Mouse (Mus musculus): Measurements from ENCODE around the gene Bicdl2. TPM values are rescaled to one million over a fixed set of nuclear protein-coding genes. Genes with fewer than 3 reads are reported as not detected.
A peak's percentile ranks its signal among the peaks of the same experiment; 100 is the strongest.

Gene Bicdl2
- polyA plus RNA-seq, 1 experiment from 2014 or later = 4.2 TPM

- no peaks in the 10 kb centered on the region for H3K36me3 ChIP-seq
- no peaks in the 10 kb centered on the region for H3K4me1 ChIP-seq (replicated peaks)
- no peak overlapping the region for H3K27ac ChIP-seq
- WGBS = 69% methylated on average over 2 of the region's 2 CpGs
- ATAC-seq = no peak
- no peak overlapping the region for H3K4me2 ChIP-seq (replicated peaks)
- H3K9ac ChIP-seq = no peak overlapping the region
- H3K9me3 ChIP-seq = no peaks in the 10 kb centered on the region
- peaks cover 3% of the 10 kb centered on the region; the same call in 1 of the 2 replicates for H3K27me3 ChIP-seq (replicated peaks)
- no peak overlapping the region for H3K4me3 ChIP-seq (replicated peaks)
Measured at GRCm38 (mm10) chr17:23654410-23654809, 5.9 kb upstream of the Bicdl2 start.

GRCm38 (mm10) chr17:23658450-23658849 lies 1.9 kb upstream of the Bicdl2 start:
- Histone ChIP-seq H3K9ac (no peak overlapping the region), H3K4me1 (replicated peaks) (no peaks in the 10 kb centered on the region), H3K36me3 (no peaks in the 10 kb centered on the region), H3K4me3 (replicated peaks) (no peak overlapping the region), H3K27ac (no peak overlapping the region), H3K4me2 (replicated peaks) (no peak overlapping the region), H3K9me3 (no peaks in the 10 kb centered on the region), H3K27me3 (replicated peaks) (peaks cover 22% of the 10 kb centered on the region)
- WGBS = 77% methylated on average over 3 of the region's 3 CpGs
- ATAC-seq = no peak

GRCm38 (mm10) chr17:23660876-23661200 lies 532 bp downstream of the Bicdl2 start:
- 1% methylated on average over 14 of the region's 14 CpGs for WGBS
- Histone ChIP-seq H3K4me2 (replicated peaks) (peak overlapping the region; percentile 73), H3K4me3 (replicated peaks) (peak overlapping the region; percentile 43), H3K9ac (peak overlapping the region; percentile 20; the same call in 1 of the 2 replicates), H3K27me3 (replicated peaks) (peaks cover 22% of the 10 kb centered on the region), H3K27ac (no peak overlapping the region), H3K36me3 (no peaks in the 10 kb centered on the region), H3K4me1 (replicated peaks) (peaks cover 7% of the 10 kb centered on the region; the same call in 1 of the 2 replicates), H3K9me3 (no peaks in the 10 kb centered on the region)
- peak; percentile 61 for ATAC-seq

GRCm38 (mm10) chr17:23661526-23661925 lies 1.2 kb downstream of the Bicdl2 start:
- H3K4me2 ChIP-seq (replicated peaks) = peak overlapping the region; percentile 73
- no peak for ATAC-seq
- no peak overlapping the region for H3K9ac ChIP-seq
- H3K9me3 ChIP-seq = no peaks in the 10 kb centered on the region
- H3K4me3 ChIP-seq (replicated peaks) = 0 out of 2 replicates have a peak overlapping the region, but pooled peaks have one; percentile 43
- no peaks in the 10 kb centered on the region; the same call in 1 of the 2 replicates for H3K36me3 ChIP-seq
- no peak overlapping the region for H3K27ac ChIP-seq
- H3K4me1 ChIP-seq (replicated peaks) = peaks cover 7% of the 10 kb centered on the region; the same call in 1 of the 2 replicates
- 2% methylated on average over 9 of the region's 9 CpGs for WGBS
- peaks cover 22% of the 10 kb centered on the region for H3K27me3 ChIP-seq (replicated peaks)

- WGBS = 13% methylated on average over 5 of the region's 5 CpGs
- ATAC-seq = peak; percentile 64
- no peaks in the 10 kb centered on the region for H3K9me3 ChIP-seq
Measured at GRCm38 (mm10) chr17:23664556-23665021, 4.3 kb downstream of the Bicdl2 start.

GRCm38 (mm10) chr17:23665511-23665910 lies 5.2 kb downstream of the Bicdl2 start:
- H3K4me3 ChIP-seq (replicated peaks) = no peak overlapping the region
- no peak overlapping the region for H3K9ac ChIP-seq
- ATAC-seq = no peak
- no peak overlapping the region for H3K27ac ChIP-seq
- H3K4me1 ChIP-seq (replicated peaks) = peaks cover 7% of the 10 kb centered on the region; the same call in 1 of the 2 replicates
- H3K36me3 ChIP-seq = peaks cover 28% of the 10 kb centered on the region
- no peaks in the 10 kb centered on the region for H3K9me3 ChIP-seq
- H3K4me2 ChIP-seq (replicated peaks) = no peak overlapping the region
- WGBS = 74% methylated on average over 14 of the region's 14 CpGs
- H3K27me3 ChIP-seq (replicated peaks) = peaks cover 13% of the 10 kb centered on the region

More at GRCm38 (mm10) chr17:23664556-23665021, 4.3 kb downstream of the Bicdl2 start:
- Histone ChIP-seq H3K9ac (no peak overlapping the region), H3K4me1 (replicated peaks) (peaks cover 7% of the 10 kb centered on the region; the same call in 1 of the 2 replicates), H3K27ac (no peak overlapping the region), H3K4me2 (replicated peaks) (no peak overlapping the region), H3K27me3 (replicated peaks) (peaks cover 18% of the 10 kb centered on the region), H3K4me3 (replicated peaks) (no peak overlapping the region), H3K36me3 (peaks cover 20% of the 10 kb centered on the region)

- 90% methylated on average over 7 of the region's 7 CpGs for WGBS
- H3K36me3 ChIP-seq = peaks cover 28% of the 10 kb centered on the region
- H3K9me3 ChIP-seq = no peaks in the 10 kb centered on the region
Measured at GRCm38 (mm10) chr17:23670516-23671074, 10.3 kb downstream of the Bicdl2 start.

GRCm38 (mm10) chr17:23671519-23671918 lies 11.2 kb downstream of the Bicdl2 start:
- Histone ChIP-seq H3K4me3 (replicated peaks) (no peak overlapping the region), H3K27me3 (replicated peaks) (no peaks in the 10 kb centered on the region), H3K27ac (no peak overlapping the region), H3K9me3 (no peaks in the 10 kb centered on the region), H3K4me2 (replicated peaks) (no peak overlapping the region), H3K36me3 (peaks cover 28% of the 10 kb centered on the region), H3K4me1 (replicated peaks) (peaks cover 28% of the 10 kb centered on the region), H3K9ac (no peak overlapping the region)
- 90% methylated on average over 3 of the region's 3 CpGs for WGBS
- no peak for ATAC-seq

More at GRCm38 (mm10) chr17:23670516-23671074, 10.3 kb downstream of the Bicdl2 start:
- no peak overlapping the region for H3K4me3 ChIP-seq (replicated peaks)
- H3K27ac ChIP-seq = no peak overlapping the region
- H3K27me3 ChIP-seq (replicated peaks) = no peaks in the 10 kb centered on the region
- no peak for ATAC-seq
- no peak overlapping the region for H3K9ac ChIP-seq
- H3K4me1 ChIP-seq (replicated peaks) = peaks cover 19% of the 10 kb centered on the region
- H3K4me2 ChIP-seq (replicated peaks) = no peak overlapping the region

- Histone ChIP-seq H3K27me3 (replicated peaks) (no peaks in the 10 kb centered on the region), H3K36me3 (peaks cover 21% of the 10 kb centered on the region; the same call in 1 of the 2 replicates), H3K4me2 (replicated peaks) (peak overlapping the region; percentile 96), H3K4me3 (replicated peaks) (peak overlapping the region; percentile 66), H3K9me3 (no peaks in the 10 kb centered on the region), H3K9ac (no peak overlapping the region), H3K27ac (no peak overlapping the region), H3K4me1 (replicated peaks) (peaks cover 31% of the 10 kb centered on the region)
- no peak for ATAC-seq
- whole genome bisulfite sequencing = 53% methylated on average over 3 of the region's 3 CpGs
Measured at GRCm38 (mm10) chr17:23672761-23673160, 12.5 kb downstream of the Bicdl2 start.

- H3K4me2 ChIP-seq (replicated peaks) = peak within 1 kb of the TSS; percentile 96
- H3K4me3 ChIP-seq (replicated peaks) = peak within 1 kb of the TSS; percentile 66
- H3K4me1 ChIP-seq (replicated peaks) = peaks cover 31% of the 10 kb centered on the region
- peak within 1 kb of the TSS; percentile 78 for H3K27ac ChIP-seq
- no peaks in the 10 kb centered on the region for H3K9me3 ChIP-seq
- peaks cover 15% of the 10 kb centered on the region; the same call in 1 of the 2 replicates for H3K36me3 ChIP-seq
- under 1% methylated on average over 45 of the region's 45 CpGs for WGBS
- H3K27me3 ChIP-seq (replicated peaks) = peaks cover under 1% of the 10 kb centered on the region; the same call in 1 of the 2 replicates
- H3K9ac ChIP-seq = peak within 1 kb of the TSS; percentile 68
- peak; percentile 95 for ATAC-seq
Measured at GRCm38 (mm10) chr17:23673424-23674073, 13.2 kb downstream of the Bicdl2 start, which contains the start of the genes Hcfc1r1 and Thoc6. Hcfc1r1 (plus strand) TSS chr17:23673596. Thoc6 (minus strand) TSS chr17:23673882.

- Histone ChIP-seq H3K4me1 (replicated peaks) (peaks cover 35% of the 10 kb centered on the region), H3K4me2 (replicated peaks) (peak overlapping the region; percentile 96), H3K27ac (peak overlapping the region; percentile 51), H3K36me3 (peaks cover 8% of the 10 kb centered on the region; the same call in 1 of the 2 replicates), H3K9me3 (no peaks in the 10 kb centered on the region), H3K9ac (peak overlapping the region; percentile 68), H3K27me3 (replicated peaks) (peaks cover 9% of the 10 kb centered on the region), H3K4me3 (replicated peaks) (peak overlapping the region; percentile 66)
- ATAC-seq = no peak
- WGBS = 39% methylated on average over 9 of the region's 9 CpGs
Measured at GRCm38 (mm10) chr17:23674271-23674952, 14.1 kb downstream of the Bicdl2 start.

GRCm38 (mm10) chr17:23675127-23675526 lies 14.8 kb downstream of the Bicdl2 start:
- WGBS = 28% methylated on average over 5 of the region's 5 CpGs
- H3K4me3 ChIP-seq (replicated peaks) = no peak overlapping the region

More at GRCm38 (mm10) chr17:23675127-23675526, 14.8 kb downstream of the Bicdl2 start:
- peaks cover 38% of the 10 kb centered on the region for H3K4me1 ChIP-seq (replicated peaks)
- H3K9ac ChIP-seq = no peak overlapping the region
- H3K4me2 ChIP-seq (replicated peaks) = peak overlapping the region; percentile 96
- no peak for ATAC-seq
- no peaks in the 10 kb centered on the region for H3K9me3 ChIP-seq
- H3K27me3 ChIP-seq (replicated peaks) = peaks cover 15% of the 10 kb centered on the region
- H3K36me3 ChIP-seq = peaks cover 4% of the 10 kb centered on the region; the same call in 1 of the 2 replicates
- no peak overlapping the region for H3K27ac ChIP-seq
